Mouse (Mus musculus) neural tube, embryonic 10.5 days (tissue): ENCODE measurements at regions not wholly inside any gene's neighbourhood (a gene's known extent, or its start where the extent isn't known, plus 50 kb on each side); places are given as distances from the start of the nearest gene placed in this dataset.

ENCODE experiments used
- DNase-seq: peaks from one replicate; pipeline ENCODE4 v3.0.0-alpha.2; 2017; ENCODE audit warnings: low spot score; ENCODE audit errors: extremely low spot score

DNA sequence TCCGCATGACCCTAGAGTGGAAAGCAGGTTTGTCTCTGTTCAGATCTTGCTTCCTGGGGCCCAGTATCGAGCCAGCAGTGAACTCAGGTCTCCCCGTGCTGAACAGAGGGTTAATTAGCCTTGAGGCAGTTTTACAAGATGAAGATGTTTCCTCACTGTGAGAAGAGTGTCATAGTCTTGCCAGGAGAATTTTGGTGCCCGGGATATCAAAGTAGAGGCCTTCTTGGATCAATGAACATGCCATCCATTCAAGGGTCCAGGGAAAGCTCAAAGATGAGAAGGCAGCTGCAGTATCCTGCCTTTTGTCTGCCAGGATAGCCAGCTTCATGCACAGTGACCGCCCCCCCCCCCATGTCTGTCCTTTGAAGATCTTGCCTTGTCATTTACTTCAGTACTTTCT is 114.2 kb upstream of the Mylip start:
- no peak for DNase-seq

DNA sequence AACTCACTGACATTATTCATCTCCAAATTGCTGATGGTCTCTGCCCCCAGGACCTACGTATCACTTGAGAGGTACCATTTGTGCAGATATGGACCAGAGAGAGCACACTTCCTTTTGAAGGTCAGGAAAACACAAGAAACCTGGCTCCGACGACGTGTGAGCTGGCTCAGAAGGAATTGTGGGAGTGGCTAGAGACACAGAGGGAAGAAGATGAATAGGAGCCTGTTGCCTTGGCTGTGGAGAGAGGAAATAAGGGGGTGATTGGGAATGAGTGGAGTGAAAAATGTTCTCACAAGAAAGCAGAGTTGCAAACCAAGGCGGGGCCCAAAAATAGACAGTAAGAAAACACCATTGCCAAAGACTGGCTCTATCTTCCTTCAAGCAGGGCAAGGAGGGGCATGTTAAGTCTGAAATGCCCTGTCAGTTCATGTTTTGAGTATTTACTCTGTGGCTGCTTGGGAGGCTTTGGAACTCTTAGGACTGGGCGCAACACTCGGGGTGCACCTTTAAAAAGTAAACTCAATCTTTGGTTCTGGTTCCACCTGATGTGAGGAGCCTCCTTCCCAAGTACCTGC is 111.6 kb upstream of the Mylip start:
- no peak for DNase-seq

DNA sequence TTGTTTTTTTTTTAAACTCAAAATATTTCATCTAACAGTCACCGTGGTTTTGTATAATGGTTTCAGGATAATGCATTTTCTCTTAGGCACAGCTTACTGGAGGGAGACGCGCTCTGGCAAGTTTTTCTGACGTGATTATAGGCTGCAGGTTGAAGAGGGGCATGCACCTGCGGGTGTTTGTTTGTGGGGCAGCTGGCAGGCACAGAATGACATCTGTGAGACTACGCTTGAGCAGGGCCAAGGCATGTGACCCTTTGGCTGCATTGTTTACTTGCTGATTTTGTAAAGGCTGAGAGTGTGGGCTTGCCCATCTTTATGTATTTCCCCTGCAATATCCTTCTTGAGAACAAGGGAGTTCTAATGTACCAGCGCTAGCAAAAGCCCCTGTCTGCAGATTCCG is 108.4 kb upstream of the Mylip start:
- no peak for DNase-seq

DNA sequence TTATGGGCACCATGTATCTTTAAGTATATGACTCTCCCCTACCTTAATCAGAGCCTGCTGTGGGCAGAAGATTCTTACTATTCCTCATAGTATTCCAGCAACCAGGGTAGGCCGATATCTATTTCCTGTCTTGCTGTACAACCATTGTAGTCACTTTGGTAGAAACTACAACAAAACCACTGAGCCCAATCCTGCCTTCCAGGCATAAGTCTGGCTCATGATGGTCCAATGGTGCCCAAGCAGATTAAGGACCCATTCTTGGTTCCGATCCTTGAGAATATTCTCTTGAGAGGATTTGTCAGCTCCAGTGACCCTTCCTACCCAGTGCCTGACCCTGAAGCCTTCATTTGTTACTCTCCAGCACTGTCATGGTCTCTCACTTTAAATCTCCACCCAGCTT is 102.9 kb upstream of the Mylip start:
- DNase-seq: no peak

DNA sequence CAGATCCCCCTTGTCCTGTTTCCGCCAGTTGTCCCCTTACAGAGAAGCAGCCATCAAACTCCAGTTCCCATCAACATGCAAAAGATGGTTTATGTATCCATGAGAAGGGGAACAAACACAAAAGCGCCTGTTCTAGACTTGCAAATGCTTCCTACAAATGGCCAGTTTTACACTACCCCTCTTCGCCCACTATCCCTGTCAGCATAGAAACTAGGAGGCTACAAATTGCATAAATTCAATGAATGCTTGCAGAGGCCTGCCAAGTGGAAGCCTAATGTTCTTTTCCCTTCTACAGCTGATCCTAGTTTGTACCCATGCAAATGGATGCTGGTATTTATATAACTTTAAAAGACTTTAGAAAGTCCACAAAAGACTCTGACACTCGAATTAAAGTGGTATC is 102.3 kb upstream of the Mylip start:
- no peak for DNase-seq

DNA sequence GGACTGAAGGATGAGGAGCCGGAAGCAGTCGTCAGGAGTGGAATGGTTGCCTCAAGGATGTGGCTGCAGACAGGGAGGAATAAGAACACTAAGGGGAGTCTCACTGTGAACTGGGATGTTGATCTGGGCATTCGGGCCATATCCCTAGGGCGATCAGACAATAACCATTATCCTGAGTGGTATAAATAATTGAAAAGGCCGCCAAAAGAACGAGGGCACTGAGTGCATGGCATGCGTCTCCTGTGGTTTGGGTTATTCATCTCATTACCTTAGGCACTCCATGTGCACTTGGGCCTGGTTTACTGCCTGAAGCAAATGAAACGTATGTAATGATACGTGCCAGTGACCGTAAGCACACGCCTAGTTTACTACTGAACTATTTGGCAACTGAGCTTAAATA is 99.6 kb upstream of the Mylip start:
- no peak for DNase-seq

DNA sequence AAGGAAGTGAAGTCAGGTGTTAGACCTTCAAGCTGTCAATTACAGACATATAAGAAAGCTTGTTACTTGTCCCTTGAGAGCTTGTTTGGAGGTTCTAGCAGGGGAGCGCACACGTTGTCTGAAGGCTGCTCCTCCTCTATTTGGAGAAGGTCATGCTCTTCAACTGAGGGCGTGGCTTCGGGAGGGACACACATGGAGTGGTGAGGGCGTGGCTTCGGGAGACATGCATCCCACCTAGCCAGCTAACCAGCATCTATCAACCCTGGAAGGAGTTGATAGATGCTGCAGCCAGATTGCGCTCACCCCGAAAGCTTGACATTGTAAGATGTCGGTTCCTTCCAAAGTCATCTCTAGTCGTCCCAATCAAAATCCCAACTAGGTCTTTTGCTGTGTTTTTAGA is 94.9 kb upstream of the Mylip start:
- no peak for DNase-seq

DNA sequence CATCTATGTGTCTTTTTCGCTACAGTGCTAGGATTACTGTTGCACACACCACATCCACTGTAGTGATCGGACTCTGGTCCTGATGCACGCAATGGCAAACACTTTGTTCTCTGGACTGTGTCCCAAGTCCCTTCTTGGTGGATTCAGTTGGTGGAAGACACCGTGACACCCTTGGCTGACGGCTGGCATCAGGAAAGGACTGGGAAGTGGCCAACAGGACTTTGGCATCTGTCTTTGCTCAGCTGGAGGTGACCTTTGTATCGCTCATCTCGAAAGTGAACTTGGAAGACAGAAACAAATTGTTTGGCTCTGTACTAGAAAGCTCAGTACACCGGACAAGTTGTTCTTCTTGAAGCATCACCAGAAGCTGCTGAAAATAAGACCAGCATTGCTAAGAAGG is 88.9 kb upstream of the Mylip start:
- no peak for DNase-seq

DNA sequence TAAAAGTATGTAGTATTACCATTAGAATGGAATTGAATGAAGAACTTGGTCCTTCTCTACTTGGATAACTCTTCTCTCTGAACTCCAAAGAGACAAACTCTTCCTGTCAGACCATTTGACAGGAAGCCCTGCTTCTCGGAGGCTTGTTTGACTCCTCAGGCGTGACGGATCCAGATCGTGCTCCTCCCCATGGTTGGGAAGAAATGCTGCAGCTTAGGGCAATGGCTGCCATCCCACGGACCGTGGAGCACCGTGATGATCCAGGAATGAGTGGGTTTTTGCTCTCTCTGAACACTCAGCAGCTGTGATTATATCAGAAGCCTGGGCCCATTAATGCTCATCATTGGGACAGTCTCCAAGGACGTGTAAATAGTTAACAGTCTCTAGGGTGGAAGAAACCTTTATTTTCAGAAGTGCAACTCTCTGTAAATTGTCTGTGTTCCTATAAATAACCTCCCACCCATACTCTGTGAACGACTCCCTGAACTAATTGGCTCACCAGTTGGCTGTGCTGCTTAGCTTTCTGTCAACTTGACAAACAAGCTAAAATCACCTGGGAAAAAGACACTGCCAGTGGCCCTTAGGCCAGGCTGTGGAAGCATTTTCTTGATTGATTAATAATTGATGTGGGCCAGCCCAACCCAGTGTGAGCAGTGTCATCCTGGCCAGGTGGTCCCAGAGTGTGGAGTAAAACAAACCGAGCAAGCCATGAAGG is 88.2 kb upstream of the Mylip start:
- no peak for DNase-seq

DNA sequence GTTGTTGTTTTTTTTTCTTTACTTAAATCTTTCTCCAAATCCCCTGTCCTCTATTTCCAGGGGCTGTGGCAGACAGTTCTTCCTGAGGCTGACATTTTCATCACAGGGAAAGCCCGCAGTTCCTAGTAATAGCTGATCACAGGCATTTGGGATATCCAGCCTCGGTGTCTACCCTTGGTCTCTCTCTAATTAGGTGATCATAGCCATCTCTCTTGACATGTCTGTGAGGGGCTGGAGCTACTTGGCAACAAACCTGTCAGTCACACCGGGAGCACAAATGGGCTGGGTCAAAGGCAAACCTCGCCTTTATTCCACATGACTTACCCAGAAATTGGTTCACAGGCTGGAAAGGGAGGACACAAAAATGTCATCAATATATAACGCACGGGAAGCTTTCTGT is 86.7 kb upstream of the Mylip start:
- no peak for DNase-seq

DNA sequence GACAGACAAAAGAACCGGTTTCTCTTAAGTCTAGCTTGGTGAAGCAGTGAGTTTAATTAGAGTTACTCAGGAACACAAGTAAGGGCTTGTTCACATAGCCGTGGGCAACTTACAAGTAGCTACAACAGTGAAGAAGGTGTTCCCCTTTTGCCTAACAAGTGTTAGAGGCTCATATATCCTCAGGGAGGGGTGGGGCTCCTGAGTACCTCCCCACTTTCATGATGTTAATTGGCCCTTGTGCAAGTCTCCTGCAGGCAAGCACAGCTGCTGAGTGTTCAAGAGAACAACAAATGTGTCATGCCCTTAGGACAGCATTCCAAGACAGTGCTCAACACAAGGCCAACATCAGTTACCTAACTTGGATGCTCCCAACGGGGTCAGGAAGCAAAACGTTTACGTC is 83.4 kb upstream of the Mylip start:
- no peak for DNase-seq

DNA sequence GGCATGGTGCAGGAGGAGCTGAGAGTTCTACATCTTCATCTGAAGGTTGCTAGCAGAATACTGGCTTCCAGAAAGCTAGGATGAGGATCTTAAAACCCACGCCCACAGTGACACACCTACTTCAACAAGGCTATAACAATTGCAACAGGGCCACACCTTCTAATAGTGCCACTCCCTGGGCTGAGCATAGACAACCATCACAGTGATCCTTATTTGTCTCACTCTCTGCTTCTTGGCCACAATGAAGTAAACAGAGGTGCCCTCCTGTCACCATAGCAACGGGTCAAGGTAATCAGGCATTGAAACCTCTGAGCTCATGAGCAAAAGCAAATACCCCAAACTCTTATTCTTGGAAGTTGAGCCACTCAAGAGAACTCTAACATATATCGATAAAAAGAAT is 82.3 kb upstream of the Mylip start:
- DNase-seq: no peak

DNA sequence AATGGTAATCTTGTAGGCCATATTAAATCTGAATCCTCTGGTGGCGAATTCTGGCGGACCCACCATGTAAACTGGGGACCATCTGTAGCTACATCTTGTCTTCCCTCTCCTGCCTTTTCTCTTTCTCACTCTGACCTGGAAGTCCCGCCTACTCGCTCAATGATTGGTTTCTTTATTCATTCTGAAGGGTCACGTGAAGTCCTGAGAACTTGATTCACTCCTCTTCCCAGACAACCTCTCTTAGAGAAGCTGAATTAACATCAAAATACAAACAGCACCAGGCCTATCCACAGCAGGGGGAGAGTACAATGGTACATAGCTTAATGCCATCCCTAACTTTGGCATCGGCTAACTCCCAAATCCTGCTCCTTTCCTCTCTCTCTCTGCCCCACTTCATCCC is 69.9 kb upstream of the Mylip start:
- no peak for DNase-seq

DNA sequence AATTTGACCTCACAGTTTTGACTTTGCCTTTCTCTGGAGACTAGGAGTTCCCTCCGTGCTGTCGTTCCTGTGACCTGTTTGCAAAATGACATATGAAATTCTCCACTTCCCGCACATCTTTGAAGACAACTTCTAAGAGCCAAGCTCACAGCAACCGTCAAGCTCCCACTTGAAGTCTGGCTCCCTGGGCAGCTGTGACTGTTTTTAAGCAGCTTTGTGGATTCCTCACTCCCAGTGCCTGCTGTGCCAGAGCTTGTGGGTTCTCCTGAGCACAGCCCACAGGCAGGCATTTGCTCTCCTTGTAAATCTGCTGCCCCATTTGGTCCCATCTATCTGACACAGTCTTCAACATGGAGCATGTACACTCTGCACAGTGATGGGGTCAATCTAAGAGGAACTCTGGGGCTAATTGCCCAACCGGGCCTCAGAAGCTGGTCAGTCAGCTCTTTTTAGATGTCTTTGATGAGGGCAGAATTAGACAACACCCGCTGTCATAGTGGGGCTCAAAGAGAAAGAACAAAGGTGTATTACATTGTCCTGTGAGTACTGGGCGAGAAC is 63.7 kb upstream of the Mylip start:
- DNase-seq: no peak

DNA sequence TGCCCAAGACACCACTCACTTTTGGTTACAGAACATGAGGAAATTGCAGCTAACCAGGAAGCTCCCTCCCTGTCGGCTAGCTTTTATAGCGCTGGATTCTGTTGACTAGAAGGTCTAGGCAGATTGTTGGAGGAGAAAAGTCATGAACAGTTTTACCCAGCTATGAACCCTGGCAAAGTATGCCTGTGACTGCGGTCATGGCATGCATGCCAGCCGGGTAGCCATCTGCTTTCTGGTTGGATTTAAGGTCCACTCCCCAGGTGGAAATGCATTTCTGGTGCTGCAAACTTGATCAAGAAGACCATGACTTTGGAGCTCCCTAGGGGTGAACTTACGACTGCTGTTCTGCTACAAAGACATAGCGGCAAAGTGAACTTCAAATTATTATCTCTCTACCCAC is 62.8 kb upstream of the Mylip start:
- no peak for DNase-seq

DNA sequence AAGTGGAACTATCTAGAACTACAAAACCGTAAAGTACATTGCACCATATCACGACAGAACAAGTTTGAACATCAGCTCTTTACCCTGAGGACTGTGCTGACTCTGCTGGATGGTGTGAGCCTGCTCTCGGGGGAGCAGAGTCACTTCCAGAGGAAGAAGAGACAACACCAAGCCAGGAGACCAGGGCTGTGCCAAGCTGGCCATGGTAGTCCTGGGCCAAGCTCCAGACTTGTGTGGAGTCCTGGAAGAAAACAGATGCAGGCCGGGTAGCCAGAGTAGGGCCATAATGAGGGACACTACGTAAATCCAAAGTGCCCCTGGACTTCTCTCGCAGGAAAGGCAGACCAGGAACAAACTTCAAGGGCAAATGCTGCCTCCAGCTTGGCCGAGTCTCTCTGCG is 59.0 kb upstream of the Mylip start:
- no peak for DNase-seq

DNA sequence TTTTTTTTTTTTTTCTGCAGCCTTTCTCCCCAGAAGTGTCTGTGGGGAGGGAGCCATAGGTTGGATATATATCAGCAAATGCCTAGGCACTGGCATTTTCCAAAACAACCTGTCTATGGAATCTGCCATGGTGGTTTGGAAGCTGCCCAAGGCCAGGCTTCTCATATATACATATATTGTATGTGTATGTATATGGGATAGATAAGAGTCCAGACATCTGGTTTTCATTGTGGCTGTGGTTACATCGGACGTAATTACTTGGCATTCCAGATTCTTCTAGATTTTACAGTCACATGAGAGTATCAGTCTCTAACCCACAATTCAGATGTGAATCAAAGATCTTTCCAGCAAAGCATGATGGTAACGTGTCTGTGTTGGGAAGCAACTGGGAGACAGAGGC is 57.5 kb upstream of the Mylip start:
- no peak for DNase-seq

DNA sequence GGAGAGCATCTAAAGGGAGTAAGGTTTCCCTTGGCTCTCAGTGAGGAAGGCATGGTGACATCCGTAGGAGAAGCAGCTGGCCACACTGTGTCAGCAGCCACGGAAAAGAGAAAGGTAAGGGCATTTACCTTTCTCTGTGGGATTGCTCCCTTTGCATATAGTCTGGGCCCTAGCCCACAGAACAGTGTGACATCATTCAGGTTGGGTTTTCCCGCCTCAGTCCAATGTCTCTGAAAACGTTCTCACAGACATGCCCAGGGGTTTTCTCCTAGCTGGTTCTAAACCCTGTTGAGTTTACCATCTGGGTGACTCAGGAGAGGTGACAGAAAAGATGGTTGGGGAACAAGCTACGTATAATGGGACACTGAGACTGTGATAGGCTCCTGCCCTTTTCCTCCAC is 55.9 kb upstream of the Mylip start:
- DNase-seq: no peak
